Mouse (Mus musculus) intestine, postnatal 0 days (tissue): Measurements from ENCODE around the gene Fbxw5. TPM values are rescaled to one million over a fixed set of nuclear protein-coding genes. Genes with fewer than 3 reads are reported as not detected.

ENCODE experiments used
- ATAC-seq: fragments of 200-750 bp; cut with Nextera tagmentation; 2 replicates; pipeline ENCODE4 v1.8.0; 2017; ENCODE audit warnings: mild to moderate bottlenecking, moderate TSS enrichment, moderate library complexity
- H3K27ac ChIP-seq: fragments of 300-500 bp; sonication (generic); 2 replicates; pipeline ENCODE4 v1.5.1; 2014; ENCODE audit warnings: mild to moderate bottlenecking, low read depth, low read length, moderate library complexity
- H3K27me3 ChIP-seq: fragments of 300-500 bp; sonication (generic); replicated peaks from 2 replicates; pipeline ENCODE4 v1.6.1; 2014; ENCODE audit warnings: low read length, mixed read lengths; ENCODE audit not compliant: control insufficient read depth, insufficient read depth
- H3K36me3 ChIP-seq: fragments of 300-500 bp; sonication (generic); 2 replicates; pipeline ENCODE4 v1.6.1; 2014; ENCODE audit warnings: mild to moderate bottlenecking, moderate library complexity; ENCODE audit not compliant: control insufficient read depth, insufficient read depth
- H3K4me1 ChIP-seq: fragments of 300-500 bp; sonication (generic); replicated peaks from 2 replicates; pipeline ENCODE4 v1.6.1; 2014; ENCODE audit warnings: antibody characterized with exemption, low read length, mixed read lengths; ENCODE audit not compliant: control insufficient read depth, insufficient read depth
- H3K4me2 ChIP-seq: fragments of 300-500 bp; sonication (generic); replicated peaks from 2 replicates; pipeline ENCODE4 v1.6.1; 2014; ENCODE audit warnings: low read depth, mild to moderate bottlenecking, moderate library complexity
- H3K4me3 ChIP-seq: fragments of 300-500 bp; sonication (generic); 2 replicates; pipeline ENCODE4 v1.5.1; 2014; ENCODE audit warnings: low read depth, low read length
- H3K9ac ChIP-seq: fragments of 300-500 bp; sonication (generic); 2 replicates; pipeline ENCODE4 v1.6.1; 2014; ENCODE audit warnings: mild to moderate bottlenecking, low read depth, low read length
- H3K9me3 ChIP-seq: fragments of 300-500 bp; sonication (generic); 2 replicates; pipeline ENCODE4 v1.6.1; 2016; ENCODE audit warnings: mixed run types; ENCODE audit not compliant: control insufficient read depth
- CTCF ChIP-seq: sonication (generic); IDR thresholded peaks from 2 replicates; pipeline ENCODE4 v1.5.1; 2016; ENCODE audit warnings: low read depth, mild to moderate bottlenecking, control low read depth, antibody characterized with exemption, moderate library complexity
- WGBS: fragments of 180-500 bp; shearing (Covaris S2); extraction: QIAGEN DNeasy Blood & Tissue Kit; methylation state at CpG from one replicate; pipeline ENCODE4 v1.1.7; 2014; 5-methylcytosine and 5-hydroxymethylcytosine counted together
- polyA plus RNA-seq: library from polyadenylated mRNA; unstranded; fragments of >200 nt; fragmentation: Nextera tagmentation; extraction: Ambion mirVana; gene quantifications from 2 replicates; pipeline ENCODE4 v1.2.1, GENCODE M21; 2015

The Fbxw5 gene
- polyA plus RNA-seq, 1 experiment from 2014 or later: 38.5 TPM

GRCm38 (mm10) chr2:25477541-25477940 is 23.0 kb upstream of the Fbxw5 start:
- no peak for TF ChIP-seq CTCF
- H3K27me3 ChIP-seq: no peaks in the 10 kb centered on the region
- 88% methylated on average over 8 of the region's 8 CpGs for WGBS

DNA sequence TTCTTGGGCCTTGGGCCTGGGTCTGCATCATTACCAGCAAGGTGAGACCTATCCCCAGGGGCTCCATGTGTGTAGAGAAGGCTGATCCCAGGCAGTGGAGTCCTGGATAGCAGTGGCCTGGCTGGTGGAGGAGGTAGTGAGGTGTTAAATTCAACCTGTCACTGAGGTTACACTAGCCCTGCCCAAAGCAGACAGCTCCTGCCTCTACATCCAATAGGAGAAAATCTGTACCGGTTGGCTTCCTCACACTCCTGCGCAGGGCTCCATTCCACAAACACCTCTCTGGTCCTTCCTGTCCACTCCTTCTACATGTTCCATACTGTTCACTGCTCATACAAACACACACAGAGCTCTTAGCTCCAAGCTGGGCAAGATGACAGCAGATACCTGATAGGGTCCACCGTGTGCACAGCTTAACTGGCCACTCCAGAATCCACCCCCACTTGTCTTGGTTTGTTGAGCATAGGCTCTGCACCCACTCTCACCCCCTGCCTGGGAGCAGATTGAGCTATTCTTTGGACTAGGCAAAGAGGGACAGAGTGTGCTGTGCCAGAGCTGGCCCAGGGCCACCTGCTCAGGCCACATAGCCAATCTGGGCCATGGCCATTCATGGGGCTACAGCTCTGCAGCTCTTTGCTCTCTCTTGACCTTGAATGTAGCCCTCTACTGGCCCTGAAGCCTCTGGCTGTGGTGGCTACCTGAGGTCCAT is 22.4 kb upstream of the Fbxw5 start:
- H3K4me2 ChIP-seq: no peak overlapping the region
- H3K9ac ChIP-seq: no peak overlapping the region
- no peaks in the 10 kb centered on the region for H3K27me3 ChIP-seq
- ATAC-seq: no peak
- no peak overlapping the region for H3K4me3 ChIP-seq
- no peaks in the 10 kb centered on the region for H3K36me3 ChIP-seq
- no peaks in the 10 kb centered on the region for H3K4me1 ChIP-seq
- TF ChIP-seq CTCF: no peak
- H3K27ac ChIP-seq: no peak overlapping the region
- no peaks in the 10 kb centered on the region for H3K9me3 ChIP-seq
- WGBS: 89% methylated on average over 3 of the region's 3 CpGs

More at GRCm38 (mm10) chr2:25477541-25477940, 23.0 kb upstream of the Fbxw5 start:
- no peak overlapping the region for H3K4me2 ChIP-seq
- no peak overlapping the region for H3K4me3 ChIP-seq
- H3K9ac ChIP-seq: no peak overlapping the region
- no peaks in the 10 kb centered on the region for H3K9me3 ChIP-seq
- H3K36me3 ChIP-seq: no peaks in the 10 kb centered on the region
- ATAC-seq: no peak
- no peak overlapping the region for H3K27ac ChIP-seq
- H3K4me1 ChIP-seq: no peaks in the 10 kb centered on the region

DNA sequence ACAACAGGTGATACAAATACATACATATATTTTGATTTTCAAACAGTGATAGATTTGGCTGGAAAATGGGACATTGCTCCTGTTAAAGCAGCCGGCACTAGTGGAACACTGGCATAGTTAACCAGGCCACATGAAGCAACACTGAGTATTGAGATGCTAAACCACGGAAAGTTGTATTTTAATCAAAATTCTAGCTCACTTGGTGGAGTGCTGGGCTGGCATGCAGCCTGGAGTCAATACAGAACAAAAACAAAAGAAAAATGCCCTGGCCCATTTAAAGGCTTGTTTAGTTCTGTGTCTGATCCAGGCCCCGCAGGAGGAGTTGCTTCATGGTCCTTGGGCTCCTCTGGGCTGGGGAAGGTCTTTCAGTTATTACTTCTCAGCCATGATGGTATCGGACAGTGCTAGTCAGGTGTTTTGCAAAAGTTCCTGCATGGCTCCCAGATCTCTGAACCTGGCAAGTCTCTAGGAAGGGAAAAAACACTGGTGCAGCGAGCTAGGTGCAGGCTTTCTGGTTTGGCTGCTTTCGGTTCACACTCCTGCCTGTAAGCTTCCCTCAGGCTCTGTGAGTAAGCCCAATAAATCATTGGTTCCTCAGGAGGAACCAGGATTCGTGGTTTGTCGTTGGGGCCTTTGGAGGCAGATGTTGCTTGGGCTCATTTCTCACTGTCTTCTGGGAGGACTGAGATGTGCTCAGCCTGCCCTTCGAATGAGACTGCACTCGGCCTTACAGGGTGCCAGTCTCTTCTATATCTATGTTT is 20.8 kb upstream of the Fbxw5 start:
- H3K36me3 ChIP-seq: no peaks in the 10 kb centered on the region
- no peaks in the 10 kb centered on the region for H3K27me3 ChIP-seq
- H3K9ac ChIP-seq: no peak overlapping the region
- ATAC-seq: 0 out of 2 replicates have a peak, but pooled peaks have one; percentile 19
- WGBS: 46% methylated on average over 10 of the region's 10 CpGs
- H3K4me2 ChIP-seq: 0 out of 2 replicates have a peak overlapping the region, but pooled peaks have one; percentile 13
- TF ChIP-seq CTCF: no peak
- no peak overlapping the region for H3K4me3 ChIP-seq
- no peaks in the 10 kb centered on the region for H3K4me1 ChIP-seq
- H3K27ac ChIP-seq: 0 out of 2 replicates have a peak overlapping the region, but pooled peaks have one; percentile 28
- H3K9me3 ChIP-seq: no peaks in the 10 kb centered on the region

DNA sequence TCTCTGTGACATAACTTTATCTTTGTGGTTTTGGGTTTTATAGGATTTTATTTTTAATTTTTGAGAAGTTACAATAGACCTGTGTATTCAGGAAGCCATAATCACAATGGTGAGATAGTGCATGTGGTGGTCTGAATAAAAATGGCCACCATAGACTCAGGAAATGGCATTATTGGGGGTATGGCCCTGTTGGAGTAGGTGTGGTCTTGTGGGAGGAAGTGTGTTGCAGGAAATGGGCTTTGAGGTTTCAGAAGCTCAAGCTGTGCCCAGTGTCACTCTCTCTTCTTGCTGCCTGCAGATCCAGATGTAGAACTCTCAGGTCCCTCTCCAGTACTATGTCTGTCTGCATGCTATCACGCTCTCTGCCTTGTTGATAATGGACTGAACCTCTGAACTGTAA is 20.0 kb upstream of the Fbxw5 start:
- H3K4me1 ChIP-seq: peaks cover 3% of the 10 kb centered on the region; the same call in 1 of the 2 replicates
- no peak overlapping the region for H3K4me3 ChIP-seq
- H3K27ac ChIP-seq: 0 out of 2 replicates have a peak overlapping the region, but pooled peaks have one; percentile 28
- H3K36me3 ChIP-seq: no peaks in the 10 kb centered on the region
- 78% methylated on average over 1 of the region's 1 CpGs for WGBS
- H3K9ac ChIP-seq: no peak overlapping the region
- no peaks in the 10 kb centered on the region for H3K9me3 ChIP-seq
- TF ChIP-seq CTCF: no peak
- ATAC-seq: no peak
- H3K4me2 ChIP-seq: no peak overlapping the region
- no peaks in the 10 kb centered on the region for H3K27me3 ChIP-seq

DNA sequence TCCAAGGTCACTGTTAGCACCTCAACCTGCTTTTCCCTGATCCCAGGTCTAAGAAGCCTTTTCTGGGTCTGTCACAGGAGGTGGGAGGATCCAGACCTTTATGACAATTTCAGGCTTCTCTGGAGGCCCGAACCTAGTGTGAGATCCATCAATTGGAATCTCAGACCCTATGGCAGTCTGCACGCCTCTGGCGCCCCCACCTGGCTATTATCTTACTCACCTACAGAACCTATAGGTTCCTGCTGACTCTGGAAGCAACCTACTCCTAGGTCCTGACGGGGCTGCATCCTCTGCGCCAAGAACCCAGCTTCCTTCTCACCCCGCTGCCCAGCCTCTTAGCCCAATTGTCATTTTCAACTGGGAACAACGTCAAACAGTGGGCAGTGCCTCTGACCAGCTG is 17.6 kb upstream of the Fbxw5 start:
- Histone ChIP-seq H3K4me2 (no peak overlapping the region), H3K27ac (no peak overlapping the region), H3K4me3 (no peak overlapping the region), H3K9ac (no peak overlapping the region), H3K36me3 (no peaks in the 10 kb centered on the region), H3K4me1 (peaks cover 6% of the 10 kb centered on the region; the same call in 1 of the 2 replicates), H3K27me3 (no peaks in the 10 kb centered on the region), H3K9me3 (no peaks in the 10 kb centered on the region)
- peak; percentile 75 for TF ChIP-seq CTCF
- 31% methylated on average over 7 of the region's 7 CpGs for WGBS
- peak; percentile 17; the same call in 1 of the 2 replicates for ATAC-seq

DNA sequence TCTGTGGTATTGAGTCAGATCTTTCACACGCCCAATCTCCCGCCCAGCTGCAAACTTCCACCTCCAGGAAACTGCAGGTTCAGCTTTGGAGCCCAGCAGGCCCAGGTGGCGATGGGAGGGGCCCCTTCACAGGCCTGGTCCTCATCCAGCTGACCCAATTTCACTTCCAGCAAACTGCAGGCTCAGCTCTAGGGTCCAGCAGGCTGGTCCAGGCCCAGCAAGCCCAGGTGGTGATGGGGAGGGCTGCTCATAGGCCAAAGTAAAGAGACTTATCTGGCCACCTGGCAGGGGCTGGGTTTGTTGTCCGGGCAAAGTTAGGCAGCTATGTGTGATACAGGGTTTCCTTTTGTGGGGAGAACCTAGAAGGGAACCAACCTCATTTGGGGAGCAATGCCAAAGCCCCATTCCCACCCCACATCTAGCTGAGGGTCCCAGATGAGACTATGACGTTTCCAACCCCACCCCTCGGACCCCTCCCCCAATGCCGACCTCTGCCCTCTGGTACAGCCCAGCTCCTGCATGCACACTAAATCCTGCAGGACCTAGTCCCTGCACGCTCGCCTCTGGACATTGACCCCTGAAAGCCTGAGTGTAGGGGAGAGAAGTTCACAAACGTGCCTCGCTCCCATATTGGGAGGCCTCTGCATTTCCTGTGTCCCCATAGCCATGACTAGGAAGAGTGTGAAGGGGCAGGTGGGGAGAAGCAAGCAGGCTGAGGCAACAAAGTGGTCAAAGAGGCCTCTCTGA is 15.5 kb upstream of the Fbxw5 start:
- Histone ChIP-seq H3K9me3 (no peaks in the 10 kb centered on the region), H3K27ac (no peak overlapping the region), H3K27me3 (no peaks in the 10 kb centered on the region), H3K4me1 (peaks cover 6% of the 10 kb centered on the region; the same call in 1 of the 2 replicates), H3K4me2 (no peak overlapping the region), H3K36me3 (no peaks in the 10 kb centered on the region), H3K9ac (no peak overlapping the region), H3K4me3 (no peak overlapping the region)
- ATAC-seq: peak; percentile 54
- TF ChIP-seq CTCF: no peak
- WGBS: 32% methylated on average over 11 of the region's 11 CpGs
